Mouse (Mus musculus): ENCODE measurements around the gene Kcnq1.

- TF ChIP-seq CTCF (IDR thresholded peaks at IDR 0.05; ENCODE audit: insufficient read depth, low read length) (no peak), POLR2A (IDR thresholded peaks at IDR 0.05; ENCODE audit: borderline replicate concordance, extremely low read depth, low read depth, low read length) (no peak)
Observed at GRCm38 (mm10) chr7:143311471-143311870, 205.3 kb downstream of the Kcnq1 start.
